19 mouse cellular contexts compared by ENCODE assay signal in genomic region chr9:87200919-87201318, GRCm38 (mm10). TPM values are rescaled to one million over a fixed set of nuclear protein-coding genes. Genes with fewer than 3 reads are reported as not detected.
"Had no signal": no experiment of that assay in that cellular context is flagged by ENCODE, and none has a peak within 500 bp of the region (broad histone marks: within the 10 kb centered on the region; RNA-seq: fewer than 3 reads in every experiment).

No protein-coding gene starts in this region.

- H3K9ac ChIP-seq: liver, embryonic 13.5 days; liver, embryonic 15.5 days; liver, postnatal 0 days; lung, embryonic 15.5 days; midbrain, embryonic 12.5 days; neural tube, embryonic 12.5 days had no signal

- H3K27me3 ChIP-seq: liver, embryonic 13.5 days; liver, embryonic 15.5 days; lung, embryonic 15.5 days; megakaryocyte, embryonic 14.5 days; midbrain, embryonic 12.5 days; neural tube, embryonic 12.5 days had no signal

- H3K9me3 ChIP-seq: liver, embryonic 13.5 days; liver, embryonic 15.5 days; lung, embryonic 15.5 days; megakaryocyte, embryonic 14.5 days; midbrain, embryonic 12.5 days; neural tube, embryonic 12.5 days had no signal

- H3K4me2 ChIP-seq: liver, embryonic 13.5 days; liver, embryonic 15.5 days; lung, embryonic 15.5 days; midbrain, embryonic 12.5 days; neural tube, embryonic 12.5 days had no signal

- DNase-seq: liver, embryonic 13.5 days; liver, postnatal 0 days; lung, adult 2 months; lung, postnatal 14 days; lung, postnatal 36 days; midbrain, embryonic 14.5 days; right cerebral cortex, postnatal 14 days; thymus, adult 2 months; thymus, postnatal 25 days; thymus, postnatal 4 days had no signal

- H3K27ac ChIP-seq: liver, embryonic 13.5 days; liver, embryonic 15.5 days; lung, embryonic 15.5 days; macrophage; midbrain, embryonic 12.5 days; neural tube, embryonic 12.5 days had no signal

- H3K4me1 ChIP-seq: liver, embryonic 15.5 days; lung, embryonic 15.5 days; midbrain, embryonic 12.5 days; neural tube, embryonic 12.5 days had no signal

- H3K4me3 ChIP-seq: liver, embryonic 13.5 days; liver, embryonic 15.5 days; lung, embryonic 15.5 days; megakaryocyte, embryonic 14.5 days; midbrain, embryonic 12.5 days; neural tube, embryonic 12.5 days had no signal

- ATAC-seq: liver, postnatal 0 days; lung, postnatal 0 days had no signal

RNA-seq across cellular contexts. Expression of gene Mrap2, which starts 56.8 kb away (rescaled TPM):
- polyA plus RNA-seq: liver, embryonic 13.5 days; liver, embryonic 15.5 days; liver, postnatal 0 days; lung, postnatal 0 days; macrophage; spleen, adult 2 months; stomach, embryonic 14.5 days had no signal
